Mouse (Mus musculus): ENCODE measurements at regions not wholly inside any gene's neighbourhood (a gene's known extent, or its start where the extent isn't known, plus 50 kb on each side); places are given as distances from the start of the nearest gene placed in this dataset.

GRCm38 (mm10) chr10:120716391-120716790 lies 182.5 kb downstream of the Msrb3 start:
- no peak for TF ChIP-seq MAFK (IDR thresholded peaks at IDR 0.05; ENCODE audit: insufficient read depth, low read depth, low read length)
- no peak for TF ChIP-seq ZC3H11A (IDR thresholded peaks at IDR 0.05; ENCODE audit: borderline replicate concordance, low read depth, low read length)

Measured in ES-E14 (cell line).